Mouse (Mus musculus): ENCODE results near the gene Slc26a1. TPM values are rescaled to one million over a fixed set of nuclear protein-coding genes. Genes with fewer than 3 reads are reported as not detected.

Slc26a1 gene
- polyA plus RNA-seq, 1 experiment from 2014 or later = 1.8 TPM

DNA sequence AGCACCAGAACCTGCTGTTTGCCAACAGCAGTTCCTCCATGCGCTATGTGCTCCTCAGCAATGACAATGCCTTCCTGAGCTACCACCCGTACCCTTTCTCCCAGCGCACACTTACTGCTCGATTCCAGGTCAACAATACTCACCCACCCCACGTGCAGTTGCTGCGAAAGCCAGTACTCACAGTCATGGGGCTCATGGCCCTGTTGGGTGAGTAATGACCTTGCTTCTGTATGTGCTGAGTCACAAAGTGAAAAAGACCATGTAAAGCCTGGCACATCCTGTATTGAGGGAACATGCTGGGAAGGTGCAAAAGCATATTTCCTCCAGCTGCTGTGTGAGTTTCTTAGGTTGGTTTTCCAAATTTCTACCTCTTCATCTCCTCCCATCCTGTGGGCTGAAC lies 5.5 kb upstream of the Slc26a1 start:
- Histone ChIP-seq H3K4me1 (peaks cover 9% of the 10 kb centered on the region), H3K27ac (no peak overlapping the region), H3K36me3 (0 out of 2 replicates have a peak, but pooled peaks cover 3% of the 10 kb centered on the region), H3K4me2 (replicated peaks) (no peak overlapping the region), H3K27me3 (no peaks in the 10 kb centered on the region), H3K4me3 (no peak overlapping the region), H3K9me3 (no peaks in the 10 kb centered on the region), H3K9ac (no peak overlapping the region)
- WGBS = 93% methylated on average over 6 of the region's 6 CpGs
- no peak for ATAC-seq (ENCODE audit: insufficient number of reproducible peaks, insufficient read depth, low FRiP score, low TSS enrichment)

DNA sequence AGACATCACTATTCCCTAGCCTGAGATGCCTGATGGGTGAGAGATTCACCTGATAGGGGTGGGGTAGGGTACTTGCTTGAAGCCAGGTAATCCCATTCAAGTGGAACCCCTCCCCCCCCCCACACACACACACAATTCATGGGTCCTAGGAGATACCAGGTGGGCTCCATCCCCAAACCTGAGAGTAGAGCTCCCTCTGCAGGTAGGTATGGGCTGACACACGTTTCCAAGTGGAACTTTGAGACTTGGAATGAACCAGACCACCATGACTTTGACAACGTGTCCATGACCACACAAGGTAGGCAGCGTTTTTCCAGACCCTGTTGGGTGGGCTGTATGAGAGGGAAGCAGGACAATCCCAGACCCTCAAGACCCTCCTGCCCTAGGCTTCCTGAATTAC lies 4.5 kb upstream of the Slc26a1 start:
- Histone ChIP-seq H3K36me3 (no peaks in the 10 kb centered on the region), H3K4me3 (no peak overlapping the region), H3K27me3 (no peaks in the 10 kb centered on the region), H3K4me2 (replicated peaks) (no peak overlapping the region), H3K9me3 (no peaks in the 10 kb centered on the region), H3K9ac (no peak overlapping the region), H3K27ac (no peak overlapping the region), H3K4me1 (peaks cover 13% of the 10 kb centered on the region)
- 52% methylated on average over 3 of the region's 3 CpGs for WGBS
- ATAC-seq (ENCODE audit: insufficient number of reproducible peaks, insufficient read depth, low FRiP score, low TSS enrichment) = no peak

DNA sequence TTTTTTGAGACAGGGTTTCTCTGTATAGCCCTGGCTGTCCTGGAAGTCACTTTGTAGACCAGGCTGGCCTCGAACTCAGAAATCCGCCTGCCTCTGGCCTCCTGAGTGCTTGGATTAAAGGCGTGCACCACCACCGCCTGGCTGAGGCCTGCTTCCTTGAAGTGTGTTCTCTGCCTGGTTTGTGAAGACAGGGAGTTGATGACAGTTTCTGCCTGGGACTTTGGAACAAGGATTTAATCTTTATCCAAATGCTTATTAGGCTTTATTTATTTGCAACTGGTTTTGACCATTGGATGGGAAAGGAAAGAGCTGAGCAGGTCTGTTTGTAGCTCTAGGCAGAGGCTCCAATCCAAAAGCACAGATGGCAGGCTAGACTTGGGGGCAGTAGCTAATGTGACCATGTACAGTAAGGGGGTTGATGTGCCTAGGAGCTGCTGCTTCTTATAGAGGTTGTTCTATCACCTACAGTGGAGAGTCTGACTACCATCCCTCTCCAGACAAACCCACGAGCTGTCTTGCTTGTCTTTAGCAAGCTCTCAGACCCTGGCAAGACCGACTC lies 3.0 kb upstream of the Slc26a1 start:
- Histone ChIP-seq H3K9ac (no peak overlapping the region), H3K4me1 (peaks cover 13% of the 10 kb centered on the region), H3K27ac (no peak overlapping the region; the same call in 1 of the 2 replicates), H3K9me3 (no peaks in the 10 kb centered on the region), H3K4me2 (replicated peaks) (no peak overlapping the region), H3K4me3 (no peak overlapping the region), H3K36me3 (no peaks in the 10 kb centered on the region), H3K27me3 (no peaks in the 10 kb centered on the region)
- WGBS = 87% methylated on average over 6 of the region's 6 CpGs
- ATAC-seq (ENCODE audit: insufficient number of reproducible peaks, insufficient read depth, low FRiP score, low TSS enrichment) = no peak

DNA sequence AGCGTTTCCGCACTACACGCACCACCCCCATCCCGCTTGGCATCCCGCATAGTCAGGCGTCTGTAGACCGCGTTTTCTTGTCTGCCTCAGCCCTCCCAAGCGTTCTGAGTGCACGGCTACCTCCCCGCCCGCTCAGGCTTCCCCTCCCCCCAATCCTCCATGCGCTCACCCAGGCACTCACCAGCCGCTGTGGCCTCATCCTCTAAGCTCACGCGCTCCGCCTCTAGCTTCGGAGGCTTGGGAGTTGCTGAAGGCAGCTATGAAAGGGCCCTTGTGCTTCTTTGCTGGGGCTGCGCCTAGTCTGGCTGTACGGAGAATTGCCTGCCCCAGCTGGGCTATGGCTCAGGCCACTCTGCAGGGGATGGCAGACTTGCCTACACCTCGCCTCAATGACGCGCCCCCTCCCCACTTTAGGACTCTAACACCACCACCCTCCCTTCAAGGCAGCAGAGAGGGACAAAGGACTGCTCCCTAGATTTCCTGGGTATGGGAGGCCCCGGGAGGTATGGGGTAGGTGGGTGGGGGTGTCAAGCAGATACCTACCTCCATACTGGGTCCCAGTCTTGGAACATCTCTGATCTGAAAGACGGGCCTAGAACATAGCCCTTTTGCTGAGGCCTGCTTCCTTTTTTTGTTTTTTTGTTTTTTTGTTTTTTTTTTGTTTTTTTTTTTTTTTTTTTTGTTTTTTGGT lies 2.4 kb upstream of the Slc26a1 start:
- Histone ChIP-seq H3K4me3 (peak overlapping the region; percentile 31), H3K27me3 (no peaks in the 10 kb centered on the region), H3K27ac (peak overlapping the region; percentile 89), H3K36me3 (no peaks in the 10 kb centered on the region; the same call in 1 of the 2 replicates), H3K4me1 (peaks cover 13% of the 10 kb centered on the region), H3K9me3 (no peaks in the 10 kb centered on the region), H3K4me2 (replicated peaks) (peak overlapping the region; percentile 60), H3K9ac (peak overlapping the region; percentile 53)
- ATAC-seq (ENCODE audit: insufficient number of reproducible peaks, insufficient read depth, low FRiP score, low TSS enrichment) = peak; percentile 87
- 3% methylated on average over 25 of the region's 25 CpGs for WGBS

DNA sequence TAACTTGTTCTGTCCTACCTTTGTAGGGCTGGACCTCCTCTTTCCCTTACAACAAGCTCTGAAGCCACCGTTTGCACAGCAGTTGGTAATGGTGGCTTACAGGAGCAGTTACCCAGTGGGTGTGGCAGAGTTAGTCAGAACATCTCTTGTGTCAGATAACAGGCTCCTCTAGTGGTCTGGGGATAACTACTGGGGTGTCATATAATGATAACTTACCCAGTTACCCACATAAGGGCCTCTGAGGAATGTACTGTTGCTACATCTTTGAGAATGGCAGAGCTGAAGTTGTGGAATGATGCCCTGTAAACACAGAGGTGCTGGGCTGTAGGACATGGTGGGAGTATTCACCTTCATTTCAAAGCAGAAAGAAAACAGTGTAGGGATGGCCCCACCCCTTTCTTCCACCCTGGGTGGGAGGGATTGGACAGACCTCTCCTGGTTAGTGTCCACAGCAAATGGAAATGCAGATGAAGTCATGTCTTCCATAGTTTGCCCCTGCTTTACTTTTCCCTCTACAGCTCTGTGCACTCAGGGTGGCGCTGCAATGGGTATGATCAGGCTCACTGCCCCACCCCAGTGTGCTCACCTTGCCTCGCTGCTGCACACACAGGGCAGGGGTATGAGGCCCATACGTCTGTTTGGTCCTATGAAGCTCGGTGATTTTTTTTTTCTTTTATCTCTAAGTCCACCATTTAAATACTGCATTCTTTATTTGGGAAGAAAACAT lies 1.6 kb upstream of the Slc26a1 start:
- H3K4me3 ChIP-seq = peak overlapping the region; percentile 31
- no peaks in the 10 kb centered on the region for H3K9me3 ChIP-seq
- H3K27ac ChIP-seq = peak overlapping the region; percentile 89
- peaks cover 6% of the 10 kb centered on the region for H3K36me3 ChIP-seq
- H3K4me2 ChIP-seq (replicated peaks) = peak overlapping the region; percentile 60
- no peaks in the 10 kb centered on the region for H3K27me3 ChIP-seq
- H3K4me1 ChIP-seq = peaks cover 13% of the 10 kb centered on the region
- WGBS = 13% methylated on average over 5 of the region's 5 CpGs
- peak overlapping the region; percentile 53; the same call in 1 of the 2 replicates for H3K9ac ChIP-seq
- ATAC-seq (ENCODE audit: insufficient number of reproducible peaks, insufficient read depth, low FRiP score, low TSS enrichment) = peak; percentile 6; the same call in 1 of the 2 replicates

DNA sequence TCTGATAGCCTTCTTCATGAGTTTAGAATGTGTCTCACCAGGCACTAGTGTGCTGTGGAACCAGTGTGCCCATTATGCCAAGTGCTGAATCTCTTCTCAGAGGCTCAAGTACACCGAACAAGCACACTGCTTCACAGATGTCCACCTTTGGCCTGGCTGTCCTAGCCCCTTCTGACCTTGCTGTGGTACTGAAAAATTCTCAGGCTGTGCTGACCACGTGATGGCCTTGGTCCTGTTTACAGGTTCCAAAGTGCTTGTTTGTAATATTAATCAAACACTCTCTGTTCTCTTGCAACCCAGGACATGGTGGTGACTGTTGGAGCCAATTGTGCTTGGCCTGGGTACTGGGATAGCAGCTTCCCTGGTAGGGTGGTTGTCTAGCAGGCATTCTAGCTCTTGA lies 745 bp downstream of the Slc26a1 start:
- Histone ChIP-seq H3K4me1 (peaks cover 20% of the 10 kb centered on the region), H3K36me3 (peaks cover 15% of the 10 kb centered on the region)
- WGBS = 75% methylated on average over 2 of the region's 2 CpGs

DNA sequence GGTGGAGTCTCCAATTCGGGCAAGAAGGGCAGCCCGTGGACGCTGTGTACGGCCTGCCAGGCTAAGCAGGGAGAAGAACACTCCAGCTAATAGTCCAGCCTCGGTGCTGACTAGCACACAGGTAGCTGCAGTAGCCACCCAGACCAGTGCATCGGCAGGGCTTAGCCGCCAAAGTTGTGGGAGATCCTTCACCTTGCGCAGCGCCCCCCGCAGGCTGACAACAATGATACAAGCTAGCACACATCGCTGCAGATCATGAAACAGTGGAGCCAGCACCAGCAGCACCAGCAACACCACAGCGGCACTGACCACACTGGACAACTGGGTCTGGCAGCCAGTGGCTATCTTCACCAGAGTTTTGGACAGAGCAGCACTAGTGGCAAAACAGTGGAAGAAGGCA lies 3.6 kb downstream of the Slc26a1 start:
- Histone ChIP-seq H3K9ac (no peak overlapping the region), H3K4me3 (no peak overlapping the region), H3K27me3 (no peaks in the 10 kb centered on the region), H3K9me3 (no peaks in the 10 kb centered on the region), H3K4me1 (peaks cover 22% of the 10 kb centered on the region), H3K4me2 (replicated peaks) (no peak overlapping the region), H3K36me3 (peaks cover 15% of the 10 kb centered on the region), H3K27ac (no peak overlapping the region)
- WGBS = 89% methylated on average over 12 of the region's 12 CpGs
- ATAC-seq (ENCODE audit: insufficient number of reproducible peaks, insufficient read depth, low FRiP score, low TSS enrichment) = no peak

More for the DNA sequence above, 745 bp downstream of the Slc26a1 start:
- H3K27ac ChIP-seq = no peak overlapping the region
- ATAC-seq (ENCODE audit: insufficient number of reproducible peaks, insufficient read depth, low FRiP score, low TSS enrichment) = no peak
- no peaks in the 10 kb centered on the region for H3K27me3 ChIP-seq
- H3K9ac ChIP-seq = no peak overlapping the region
- no peak overlapping the region for H3K4me3 ChIP-seq
- no peaks in the 10 kb centered on the region for H3K9me3 ChIP-seq
- no peak overlapping the region for H3K4me2 ChIP-seq (replicated peaks)

DNA sequence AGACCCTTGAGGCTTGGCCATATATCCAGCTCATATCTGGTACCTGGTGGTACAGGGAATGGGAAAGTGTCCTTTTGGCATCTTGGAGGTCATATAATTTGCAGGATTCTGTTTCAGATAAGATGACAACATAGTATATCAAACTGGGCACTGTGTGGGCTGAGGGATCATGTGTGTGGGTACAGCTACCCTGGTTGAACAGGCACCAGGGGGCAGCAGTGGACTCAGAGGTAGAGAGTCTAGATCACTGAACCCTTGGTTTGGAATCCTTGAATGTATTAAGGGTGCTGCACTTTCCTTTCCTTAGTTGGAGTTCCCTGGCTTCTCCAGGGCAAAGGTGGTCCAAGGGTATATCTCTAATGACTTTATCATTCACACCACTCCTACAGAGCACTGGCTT lies 4.6 kb downstream of the Slc26a1 start:
- ATAC-seq (ENCODE audit: insufficient number of reproducible peaks, insufficient read depth, low FRiP score, low TSS enrichment) = no peak
- H3K4me3 ChIP-seq = no peak overlapping the region
- peaks cover 22% of the 10 kb centered on the region for H3K4me1 ChIP-seq
- H3K27ac ChIP-seq = no peak overlapping the region
- H3K9ac ChIP-seq = no peak overlapping the region
- no peak overlapping the region for H3K4me2 ChIP-seq (replicated peaks)
- no peaks in the 10 kb centered on the region for H3K9me3 ChIP-seq
- H3K36me3 ChIP-seq = peaks cover 15% of the 10 kb centered on the region
- no peaks in the 10 kb centered on the region for H3K27me3 ChIP-seq

DNA sequence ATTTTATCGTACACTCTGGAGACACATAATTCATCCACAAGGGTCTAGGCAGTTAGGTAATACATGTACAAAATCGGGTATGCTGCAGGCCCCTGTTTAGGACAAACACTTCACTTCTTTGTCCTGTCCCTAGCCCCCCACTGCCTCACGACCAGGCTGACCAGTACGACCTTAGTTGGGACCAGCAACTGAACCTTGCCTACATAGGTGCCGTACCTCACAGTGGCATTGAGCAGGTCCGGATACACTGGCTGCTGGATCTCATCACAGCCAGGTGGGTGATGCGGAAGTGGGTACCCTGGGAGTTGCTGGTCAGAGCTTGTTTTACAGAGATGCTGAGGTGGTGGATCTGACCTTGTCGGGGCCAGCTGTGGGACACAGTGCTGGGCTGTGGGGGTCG lies 5.4 kb downstream of the Slc26a1 start:
- 82% methylated on average over 9 of the region's 9 CpGs for WGBS
- H3K27ac ChIP-seq = no peak overlapping the region; the same call in 1 of the 2 replicates
- no peaks in the 10 kb centered on the region for H3K9me3 ChIP-seq
- H3K4me2 ChIP-seq (replicated peaks) = peak overlapping the region; percentile 65
- ATAC-seq (ENCODE audit: insufficient number of reproducible peaks, insufficient read depth, low FRiP score, low TSS enrichment) = no peak
- H3K36me3 ChIP-seq = peaks cover 15% of the 10 kb centered on the region
- H3K27me3 ChIP-seq = no peaks in the 10 kb centered on the region
- no peak overlapping the region for H3K4me3 ChIP-seq
- peak overlapping the region; percentile 79; the same call in 1 of the 2 replicates for H3K9ac ChIP-seq
- peaks cover 18% of the 10 kb centered on the region for H3K4me1 ChIP-seq

DNA sequence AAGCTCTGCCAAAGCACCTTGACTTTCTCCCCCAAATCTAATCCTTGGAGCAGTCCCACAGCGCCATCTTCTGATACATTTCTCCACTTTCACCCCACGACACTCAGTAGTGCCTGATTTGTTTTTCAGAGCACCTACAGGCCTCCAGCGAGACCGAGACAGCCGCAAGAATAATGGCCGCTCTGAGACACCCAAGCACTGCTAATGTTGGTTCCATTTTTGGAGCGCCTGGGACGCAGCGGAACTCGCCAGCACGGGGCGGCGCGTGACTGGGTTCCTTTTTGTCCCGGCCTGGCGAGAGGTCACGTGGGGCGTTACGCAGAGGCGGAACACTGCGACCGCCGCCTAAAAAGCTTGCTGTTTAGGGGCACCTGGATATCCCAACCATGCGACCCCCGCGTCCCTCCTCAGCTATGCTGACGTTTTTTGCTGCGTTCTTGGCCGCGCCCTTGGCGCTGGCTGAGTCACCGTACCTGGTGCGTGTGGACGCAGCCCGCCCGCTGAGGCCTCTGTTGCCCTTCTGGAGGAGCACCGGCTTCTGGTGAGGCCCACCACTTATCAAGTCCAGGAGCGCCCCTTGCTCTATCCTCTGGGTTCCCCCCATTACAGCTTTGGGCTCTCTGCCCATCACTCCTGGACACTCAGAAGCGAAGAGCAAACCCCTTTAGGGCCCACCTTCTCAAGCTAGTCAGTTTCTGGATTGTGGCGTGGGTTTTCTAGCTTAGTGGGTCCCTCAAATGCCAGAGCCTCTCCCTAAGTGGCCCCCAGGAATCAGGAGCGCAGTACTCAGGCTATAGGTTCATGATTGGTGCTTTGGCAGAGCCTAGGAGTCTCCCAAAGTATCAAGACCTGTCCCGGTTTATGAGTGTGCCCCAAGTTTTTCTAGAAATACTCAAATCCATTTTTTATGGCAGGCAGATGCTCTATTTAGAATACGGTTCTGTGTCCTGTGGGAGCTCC lies 6.1 kb downstream of the Slc26a1 start, which contains the start of gene Dgkq:
Gene Dgkq (minus strand): TSS at position 696 of the 960 bp plus-strand sequence.
- peak; percentile 76 for ATAC-seq (ENCODE audit: insufficient number of reproducible peaks, insufficient read depth, low FRiP score, low TSS enrichment)
- H3K36me3 ChIP-seq = peaks cover 15% of the 10 kb centered on the region
- peak within 1 kb of the TSS; percentile 79 for H3K9ac ChIP-seq
- H3K27ac ChIP-seq = peak within 1 kb of the TSS; percentile 85
- 6% methylated on average over 43 of the region's 43 CpGs for WGBS
- no peaks in the 10 kb centered on the region for H3K27me3 ChIP-seq
- H3K4me3 ChIP-seq = peak within 1 kb of the TSS; percentile 49
- H3K4me2 ChIP-seq (replicated peaks) = peak within 1 kb of the TSS; percentile 65
- H3K9me3 ChIP-seq = no peaks in the 10 kb centered on the region
- peaks cover 18% of the 10 kb centered on the region for H3K4me1 ChIP-seq

DNA sequence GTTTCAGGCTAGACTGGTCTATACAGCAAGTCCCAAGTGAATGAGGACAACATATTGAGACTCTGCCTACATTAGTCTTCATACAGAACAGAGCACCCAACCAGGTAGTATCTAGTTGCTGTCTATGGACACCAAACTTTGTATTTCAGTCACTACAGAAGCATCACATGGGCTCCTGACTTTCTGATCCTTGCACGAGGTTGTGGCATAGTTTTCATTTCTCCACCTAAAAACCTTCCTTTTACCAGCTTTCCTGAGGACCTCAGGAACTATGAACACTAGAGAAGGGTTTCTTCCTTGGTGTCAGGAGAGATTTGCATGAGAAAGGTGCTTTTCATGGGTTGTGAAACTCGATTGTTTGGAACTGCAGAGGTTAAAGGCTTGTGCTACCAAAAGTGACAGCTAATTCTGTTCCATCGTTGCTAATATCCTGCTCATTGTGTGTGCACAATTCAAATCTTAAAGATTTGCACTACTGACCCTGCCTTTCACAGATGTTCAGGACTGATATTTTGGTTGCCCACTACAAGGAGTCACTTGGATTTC lies 6.9 kb downstream of the Slc26a1 start:
- H3K4me2 ChIP-seq (replicated peaks) = peak overlapping the region; percentile 65
- no peak for ATAC-seq (ENCODE audit: insufficient number of reproducible peaks, insufficient read depth, low FRiP score, low TSS enrichment)
- peaks cover 15% of the 10 kb centered on the region for H3K36me3 ChIP-seq
- H3K27ac ChIP-seq = peak overlapping the region; percentile 85; the same call in 1 of the 2 replicates
- no peaks in the 10 kb centered on the region for H3K9me3 ChIP-seq
- peak overlapping the region; percentile 79 for H3K9ac ChIP-seq
- no peaks in the 10 kb centered on the region for H3K27me3 ChIP-seq
- 20% methylated on average over 3 of the region's 3 CpGs for WGBS
- H3K4me1 ChIP-seq = peaks cover 18% of the 10 kb centered on the region
- peak overlapping the region; percentile 49 for H3K4me3 ChIP-seq

Data from embryonic facial prominence, embryonic 12.5 days (tissue).